Mouse (Mus musculus): ENCODE results near the gene Tmem159. TPM values are rescaled to one million over a fixed set of nuclear protein-coding genes. Genes with fewer than 3 reads are reported as not detected.

The Tmem159 gene
- total and polyA plus RNA-seq, 3 experiments, result not detected

GRCm38 (mm10) chr7:120055479-120055878 is 46.7 kb upstream of the Tmem159 start:
- no peak overlapping the region for H3K27ac ChIP-seq (ENCODE audit: insufficient read depth, low read depth)
- H3K4me3 ChIP-seq (replicated peaks in 1 of 3; ENCODE audit: low read depth in 2 of 3, low read length in 2 of 3, poor library complexity in 1 of 3), result no peak overlapping the region
- TF ChIP-seq MXI1 (IDR thresholded peaks at IDR 0.05; ENCODE audit: low read depth, low read length) (no peak), NELFE (IDR thresholded peaks at IDR 0.05; ENCODE audit: low read depth, low read length) (no peak), ZKSCAN1 (IDR thresholded peaks at IDR 0.05; ENCODE audit: borderline replicate concordance, low read depth, low read length) (no peak), RAD21 (IDR thresholded peaks at IDR 0.05; ENCODE audit: low read depth, low read length) (no peak; the same call in 1 of the 2 replicates), MYC (IDR thresholded peaks at IDR 0.05; ENCODE audit: low read depth, low read length) (no peak), KAT2A (IDR thresholded peaks at IDR 0.05; ENCODE audit: insufficient replicate concordance, low read length) (no peak), TBP (conservative IDR thresholded peaks at IDR 0.05; ENCODE audit: low read depth, low read length) (no peak)
- DNase-seq (ENCODE audit: extremely low read depth), result no peak
- no peaks in the 10 kb centered on the region for H3K36me3 ChIP-seq (replicated peaks in 1 of 2; ENCODE audit: control insufficient read depth in 1 of 2, insufficient read depth in 1 of 2, low read length in 1 of 2)
- in situ Hi-C loops (cut with MboI; ENCODE audit: low pct_ligation_motif_present, low pct_unique_long_range_greater_than_20kb, low sequenced_read_pairs) (loop anchor here (25.0 kb wide), 1 partner anchor 193 kb away; no protein-coding TSS in a partner anchor), dilution Hi-C loops (cut with MboI; ENCODE audit: extremely low pct_ligation_motif_present, extremely low pct_unique_long_range_greater_than_20kb, low sequenced_read_pairs) (no loop called here)
- H3K9ac ChIP-seq (ENCODE audit: insufficient read depth, low read depth), result no peak overlapping the region
- H3K27me3 ChIP-seq (replicated peaks), result no peaks in the 10 kb centered on the region
- no peaks in the 10 kb centered on the region for H3K79me2 ChIP-seq (replicated peaks; ENCODE audit: control insufficient read depth, extremely low read depth, insufficient read depth, poor library complexity, severe bottlenecking)
- H3K9me3 ChIP-seq (replicated peaks; ENCODE audit: low read length), result no peaks in the 10 kb centered on the region
- H3K4me2 ChIP-seq (ENCODE audit: insufficient read depth, low read depth, poor library complexity, severe bottlenecking), result no peak overlapping the region
- H3K4me1 ChIP-seq (ENCODE audit: control insufficient read depth in 1 of 2, insufficient read depth in 2 of 2), result no peaks in the 10 kb centered on the region

GRCm38 (mm10) chr7:120064045-120064444 is 38.1 kb upstream of the Tmem159 start:
- H3K9ac ChIP-seq (ENCODE audit: insufficient read depth, low read depth), result no peak overlapping the region
- dilution Hi-C loops (cut with MboI; ENCODE audit: extremely low pct_ligation_motif_present, extremely low pct_unique_long_range_greater_than_20kb, low sequenced_read_pairs) (no loop called here), in situ Hi-C loops (cut with MboI; ENCODE audit: low pct_ligation_motif_present, low pct_unique_long_range_greater_than_20kb, low sequenced_read_pairs) (loop anchor here (25.0 kb wide), 1 partner anchor 202 kb away; no protein-coding TSS in a partner anchor)
- no peaks in the 10 kb centered on the region for H3K36me3 ChIP-seq (replicated peaks in 1 of 2; ENCODE audit: control insufficient read depth in 1 of 2, insufficient read depth in 1 of 2, low read length in 1 of 2)
- TF ChIP-seq RCOR1 (conservative IDR thresholded peaks at IDR 0.05; ENCODE audit: low read depth, low read length) (no peak), POLR2A (IDR thresholded peaks at IDR 0.05; ENCODE audit: low read depth, low read length) (no peak), MYC (IDR thresholded peaks at IDR 0.05; ENCODE audit: low read depth, low read length) (no peak), KAT2A (IDR thresholded peaks at IDR 0.05; ENCODE audit: insufficient replicate concordance, low read length) (no peak), MAZ (IDR thresholded peaks at IDR 0.05; ENCODE audit: low read depth, low read length) (no peak), ZNF384 (IDR thresholded peaks at IDR 0.05; ENCODE audit: low read depth, low read length) (no peak), IRF4 (IDR thresholded peaks at IDR 0.05; ENCODE audit: low read depth, low read length) (no peak), MEF2A (IDR thresholded peaks at IDR 0.05; ENCODE audit: borderline replicate concordance, low read depth, low read length) (no peak), ZMIZ1 (IDR thresholded peaks at IDR 0.05; ENCODE audit: low read depth, low read length) (no peak), MAX (IDR thresholded peaks at IDR 0.05; ENCODE audit: low read length) (no peak), HCFC1 (IDR thresholded peaks at IDR 0.05; ENCODE audit: low read depth, low read length) (no peak), TBP (conservative IDR thresholded peaks at IDR 0.05; ENCODE audit: low read depth, low read length) (no peak), CTCF (conservative IDR thresholded peaks at IDR 0.05 in 1 of 2, IDR thresholded peaks at IDR 0.05 in 1 of 2; ENCODE audit: low read depth in 2 of 2, low read length in 2 of 2) (peak in 1 of 2 experiments; percentile 48; a peak in 2 of 4 replicates), SMC3 (IDR thresholded peaks at IDR 0.05; ENCODE audit: low read depth, low read length) (peak; percentile 50), RAD21 (IDR thresholded peaks at IDR 0.05; ENCODE audit: low read depth, low read length) (peak; percentile 26), NRF1 (IDR thresholded peaks at IDR 0.05; ENCODE audit: low read depth, low read length) (no peak), MXI1 (IDR thresholded peaks at IDR 0.05; ENCODE audit: low read depth, low read length) (no peak), USF2 (conservative IDR thresholded peaks at IDR 0.05; ENCODE audit: low read depth, low read length) (no peak), GABPA (IDR thresholded peaks at IDR 0.05; ENCODE audit: insufficient replicate concordance, low read depth, low read length) (no peak)
- no peaks in the 10 kb centered on the region for H3K79me2 ChIP-seq (replicated peaks; ENCODE audit: control insufficient read depth, extremely low read depth, insufficient read depth, poor library complexity, severe bottlenecking)
- peaks cover 0 to 6% of the 10 kb centered on the region in 2 experiments; a peak in 2 of 4 replicates for H3K4me1 ChIP-seq (ENCODE audit: control insufficient read depth in 1 of 2, insufficient read depth in 2 of 2)
- DNase-seq (ENCODE audit: extremely low read depth), result peak; percentile 5
- no peak overlapping the region for H3K4me2 ChIP-seq (ENCODE audit: insufficient read depth, low read depth, poor library complexity, severe bottlenecking)
- H3K27ac ChIP-seq (ENCODE audit: insufficient read depth, low read depth), result no peak overlapping the region
- H3K27me3 ChIP-seq (replicated peaks), result no peaks in the 10 kb centered on the region
- no peak overlapping the region for H3K4me3 ChIP-seq (replicated peaks in 1 of 3; ENCODE audit: low read depth in 2 of 3, low read length in 2 of 3, poor library complexity in 1 of 3)
- H3K9me3 ChIP-seq (replicated peaks; ENCODE audit: low read length), result no peaks in the 10 kb centered on the region
